In the genomic region with DNA sequence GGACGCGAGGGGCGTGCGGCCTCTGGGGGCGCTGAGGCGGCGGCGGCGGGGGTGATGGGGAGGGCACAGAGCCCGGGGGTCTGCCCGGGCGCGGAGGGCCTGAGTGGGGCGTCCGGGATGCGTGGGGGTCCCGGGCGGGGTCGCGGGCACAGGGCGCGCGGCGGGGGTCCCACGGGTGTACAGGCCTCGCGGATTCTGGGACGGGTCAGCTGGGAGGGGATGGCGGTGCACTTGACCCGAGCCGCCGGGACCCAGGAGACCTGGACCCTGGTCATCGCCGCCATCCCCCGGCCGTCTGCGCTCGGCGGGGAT, we compare ENCODE assay signal across 8 mouse cellular contexts. TPM values are rescaled to one million over a fixed set of nuclear protein-coding genes. Genes with fewer than 3 reads are reported as not detected.
DNase-seq lines count a peak whose midpoint lies in the region; ATAC-seq and TF ChIP-seq lines count a peak whose summit lies in the region.

No protein-coding gene starts in this region.

- peaks cover 8% of the 10 kb centered on the region; the same call in 1 of the 2 replicates for H3K4me1 ChIP-seq in kidney, adult 2 months (ENCODE audit: control insufficient read depth, insufficient read depth, low read length)
- H3K4me1 ChIP-seq in cortical plate, adult 2 months (ENCODE audit: control insufficient read depth, insufficient read depth, low read length) = peaks cover 6% of the 10 kb centered on the region
- H3K4me1 ChIP-seq in hindbrain, embryonic 16.5 days (ENCODE audit: control insufficient read depth, insufficient read depth, low read depth, low read length) = peaks cover 33% of the 10 kb centered on the region
- peaks cover 13% of the 10 kb centered on the region for H3K4me1 ChIP-seq in midbrain, postnatal 0 days (ENCODE audit: insufficient read depth, low read length)

- no peak for TF ChIP-seq CTCF in kidney, adult 2 months (conservative IDR thresholded peaks at IDR 0.05; ENCODE audit: insufficient read depth, insufficient read length, low read depth, low read length)
- no peak for TF ChIP-seq CTCF in cortical plate, adult 2 months (IDR thresholded peaks at IDR 0.05; ENCODE audit: extremely low read depth, insufficient read depth, low read length)
- no peak for TF ChIP-seq CTCF in midbrain, postnatal 0 days (IDR thresholded peaks at IDR 0.05)

- peak overlapping the region; percentile 68 for H3K4me2 ChIP-seq in hindbrain, embryonic 16.5 days (ENCODE audit: low read length)
- H3K4me2 ChIP-seq in midbrain, postnatal 0 days (ENCODE audit: low read depth, low read length, poor library complexity, severe bottlenecking) = peak overlapping the region; percentile 79

- WGBS in kidney, adult 2 months = 2% methylated on average over 32 of the region's 39 CpGs
- 0% methylated on average over 13 of the region's 39 CpGs for WGBS in hindbrain, embryonic 16.5 days
- WGBS in midbrain, postnatal 0 days = 2% methylated on average over 25 of the region's 39 CpGs

- no peaks in the 10 kb centered on the region for H3K27me3 ChIP-seq in kidney, adult 2 months (replicated peaks; ENCODE audit: control insufficient read depth, insufficient read depth, low read length)
- H3K27me3 ChIP-seq in hindbrain, embryonic 16.5 days (replicated peaks; ENCODE audit: control insufficient read depth, insufficient read depth, low read length) = no peaks in the 10 kb centered on the region
- no peaks in the 10 kb centered on the region for H3K27me3 ChIP-seq in midbrain, postnatal 0 days (ENCODE audit: insufficient read depth, low read length)

- no peak for DNase-seq in kidney, adult 2 months
- DNase-seq in kidney, adult 11 months = no peak
- DNase-seq in midbrain, postnatal 0 days (ENCODE audit: low spot score) = no peak
- DNase-seq in left cerebral cortex, postnatal 36 days (ENCODE audit: low spot score in 2 of 2) = no peak
- no peak for DNase-seq in adipocyte (ENCODE audit: low spot score)
- DNase-seq in ovary, postnatal 10 days (ENCODE audit: low spot score) = no peak

- H3K27ac ChIP-seq in kidney, adult 2 months (ENCODE audit: insufficient read depth, low read depth, low read length) = peak overlapping the region; percentile 79
- peak overlapping the region; percentile 97 for H3K27ac ChIP-seq in cortical plate, adult 2 months (ENCODE audit: insufficient read depth, low read length)
- peak overlapping the region; percentile 100 for H3K27ac ChIP-seq in hindbrain, embryonic 16.5 days (ENCODE audit: low read depth, low read length)
- H3K27ac ChIP-seq in midbrain, postnatal 0 days (ENCODE audit: low read depth, low read length) = peak overlapping the region; percentile 99

- H3K36me3 ChIP-seq in kidney, adult 2 months (ENCODE audit: control insufficient read depth, insufficient read depth, low read length) = no peaks in the 10 kb centered on the region; the same call in 1 of the 2 replicates
- H3K36me3 ChIP-seq in hindbrain, embryonic 16.5 days (ENCODE audit: control insufficient read depth, insufficient read depth, low read length) = 0 out of 2 replicates have a peak, but pooled peaks cover 2% of the 10 kb centered on the region
- H3K36me3 ChIP-seq in midbrain, postnatal 0 days (ENCODE audit: insufficient read depth, low read length) = peaks cover 2% of the 10 kb centered on the region; the same call in 1 of the 2 replicates

- TF ChIP-seq POLR2A in kidney, adult 2 months (IDR thresholded peaks at IDR 0.05; ENCODE audit: low read depth, low read length) = no peak
- TF ChIP-seq POLR2A in cortical plate, adult 2 months (IDR thresholded peaks at IDR 0.05; ENCODE audit: extremely low read depth, insufficient read depth, low read length) = no peak

- H3K9ac ChIP-seq in hindbrain, embryonic 16.5 days (ENCODE audit: low read depth, low read length) = peak overlapping the region; percentile 96
- H3K9ac ChIP-seq in midbrain, postnatal 0 days (replicated peaks; ENCODE audit: low read length, poor library complexity, severe bottlenecking) = peak overlapping the region; percentile 93

- ATAC-seq in hindbrain, embryonic 16.5 days = no peak
- ATAC-seq in midbrain, postnatal 0 days (ENCODE audit: low FRiP score) = peak; percentile 11; the same call in 1 of the 2 replicates

- H3K4me3 ChIP-seq in kidney, adult 2 months (ENCODE audit: insufficient read depth, low read depth, low read length) = peak overlapping the region; percentile 74
- H3K4me3 ChIP-seq in cortical plate, adult 2 months (ENCODE audit: insufficient read depth, low read length) = peak overlapping the region; percentile 81
- H3K4me3 ChIP-seq in hindbrain, embryonic 16.5 days (ENCODE audit: low read length) = peak overlapping the region; percentile 86
- peak overlapping the region; percentile 100 for H3K4me3 ChIP-seq in midbrain, postnatal 0 days (ENCODE audit: low read depth, low read length)

- no peaks in the 10 kb centered on the region for H3K9me3 ChIP-seq in hindbrain, embryonic 16.5 days (ENCODE audit: control insufficient read depth, low read length)
- no peaks in the 10 kb centered on the region for H3K9me3 ChIP-seq in midbrain, postnatal 0 days (ENCODE audit: low read length)

- intact Hi-C loops in left cerebral cortex, postnatal 36 days (cut with DNase I) = loop anchor here (10.0 kb wide), 1 partner anchor 500 kb away; the partner anchor contains the start of gene Actrt3

RNA-seq across cellular contexts. Expression of gene Skil, which starts 0.3 kb away (rescaled TPM):
- polyA plus RNA-seq in kidney, adult 2 months (2012; rRNA removed) = 5.8 and 7.7 TPM in 2 replicates
- 23.5 and 24.2 TPM in 2 replicates for polyA plus RNA-seq in cortical plate, adult 2 months (2012; rRNA removed)
- polyA plus RNA-seq in hindbrain, embryonic 16.5 days (2015; fragmentation: Nextera tagmentation; extraction: Ambion mirVana) = 20.4 and 23.5 TPM in 2 replicates
- 39.4 and 46.8 TPM in 2 replicates for total RNA-seq in midbrain, postnatal 0 days (2014; rRNA removed)
- polyA plus RNA-seq in midbrain, postnatal 0 days (2015; fragmentation: Nextera tagmentation; extraction: Ambion mirVana) = 24.7 and 28.5 TPM in 2 replicates
- total RNA-seq in left cerebral cortex, postnatal 36 days (2021) = 10 to 100 TPM; 59.6 to 59.7 TPM

RNA-seq across cellular contexts. Expression of gene Cldn11, which starts 54.6 kb away (rescaled TPM):
- polyA plus RNA-seq in kidney, adult 2 months (2012; rRNA removed) = 2.8 and 6.0 TPM in 2 replicates
- polyA plus RNA-seq in cortical plate, adult 2 months (2012; rRNA removed) = 267 and 352 TPM in 2 replicates
- polyA plus RNA-seq in hindbrain, embryonic 16.5 days (2015; fragmentation: Nextera tagmentation; extraction: Ambion mirVana) = 50.5 and 72.7 TPM in 2 replicates
- total RNA-seq in midbrain, postnatal 0 days (2014; rRNA removed) = 45.6 and 60.4 TPM in 2 replicates
- polyA plus RNA-seq in midbrain, postnatal 0 days (2015; fragmentation: Nextera tagmentation; extraction: Ambion mirVana) = 45.5 and 47.2 TPM in 2 replicates
- 100 to 1,000 TPM; 132 to 218 TPM for total RNA-seq in left cerebral cortex, postnatal 36 days (2021)
